Mouse (Mus musculus) hindbrain, embryonic 14.5 days (tissue): ENCODE measurements at regions not wholly inside any gene's neighbourhood (a gene's known extent, or its start where the extent isn't known, plus 50 kb on each side); places are given as distances from the start of the nearest gene placed in this dataset.

ENCODE experiments used
- ATAC-seq: fragments of 200-750 bp; cut with Nextera tagmentation; 2 replicates; pipeline ENCODE4 v1.8.0; 2017; ENCODE audit warnings: moderate number of reproducible peaks, mild to moderate bottlenecking, moderate TSS enrichment, moderate library complexity; ENCODE audit not compliant: low FRiP score
- DNase-seq: peaks from one replicate; pipeline ENCODE4 v3.0.0-alpha.2; 2015; ENCODE audit warnings: low spot score
- H3K27ac ChIP-seq: fragments of 300-500 bp; sonication (generic); 2 replicates; pipeline ENCODE4 v1.5.1; 2014; ENCODE audit warnings: mild to moderate bottlenecking, moderate library complexity
- H3K27me3 ChIP-seq: fragments of 300-500 bp; sonication (generic); 2 replicates; pipeline ENCODE4 v1.6.1; 2014; ENCODE audit warnings: mild to moderate bottlenecking, low read length, mixed read lengths; ENCODE audit not compliant: control insufficient read depth, insufficient read depth
- H3K36me3 ChIP-seq: fragments of 300-500 bp; sonication (generic); replicated peaks from 2 replicates; pipeline ENCODE4 v1.6.1; 2014; ENCODE audit not compliant: control insufficient read depth, insufficient read depth
- H3K4me1 ChIP-seq: fragments of 300-500 bp; sonication (generic); replicated peaks from 2 replicates; pipeline ENCODE4 v1.6.1; 2014; ENCODE audit warnings: antibody characterized with exemption, low read length, mixed read lengths; ENCODE audit not compliant: control insufficient read depth, insufficient read depth
- H3K4me2 ChIP-seq: fragments of 300-500 bp; sonication (generic); replicated peaks from 2 replicates; pipeline ENCODE4 v1.6.1; 2014; ENCODE audit warnings: mild to moderate bottlenecking, moderate library complexity
- H3K4me3 ChIP-seq: fragments of 300-500 bp; sonication (generic); replicated peaks from 2 replicates; pipeline ENCODE4 v1.5.1; 2014; ENCODE audit warnings: mild to moderate bottlenecking, low read length
- H3K9ac ChIP-seq: fragments of 300-500 bp; sonication (generic); 2 replicates; pipeline ENCODE4 v1.6.1; 2014
- H3K9me3 ChIP-seq: fragments of 300-500 bp; sonication (generic); 2 replicates; pipeline ENCODE4 v1.6.1; 2016; ENCODE audit warnings: low read length; ENCODE audit not compliant: control insufficient read depth
- WGBS: fragments of 180-500 bp; shearing (Covaris S2); extraction: QIAGEN DNeasy Blood & Tissue Kit; methylation state at CpG from one replicate; pipeline ENCODE4 v1.1.7; 2014; 5-methylcytosine and 5-hydroxymethylcytosine counted together

- DNase-seq (no peak), ATAC-seq (no peak)
- H3K27ac ChIP-seq: no peak overlapping the region
- H3K4me1 ChIP-seq: no peaks in the 10 kb centered on the region
- 67% methylated on average over 4 of the region's 4 CpGs for WGBS
- H3K9me3 ChIP-seq: no peaks in the 10 kb centered on the region
- no peaks in the 10 kb centered on the region for H3K27me3 ChIP-seq
- H3K9ac ChIP-seq: no peak overlapping the region
- no peak overlapping the region for H3K4me2 ChIP-seq
- no peaks in the 10 kb centered on the region for H3K36me3 ChIP-seq
- no peak overlapping the region for H3K4me3 ChIP-seq
Measured at GRCm38 (mm10) chr2:46870772-46871171, 1753.6 kb upstream of the Zeb2 start.
